Mouse (Mus musculus) stomach, embryonic 14.5 days (tissue): Measurements from ENCODE around the gene Xpa. TPM values are rescaled to one million over a fixed set of nuclear protein-coding genes. Genes with fewer than 3 reads are reported as not detected.

ENCODE experiments used
- ATAC-seq: fragments of 200-750 bp; cut with Nextera tagmentation; 2 replicates; pipeline ENCODE4 v1.8.0; 2017; ENCODE audit warnings: low read depth, moderate TSS enrichment; ENCODE audit not compliant: insufficient number of reproducible peaks, insufficient read depth, low FRiP score
- H3K27ac ChIP-seq: fragments of 300-500 bp; sonication (generic); 2 replicates; pipeline ENCODE4 v1.5.1; 2014; ENCODE audit warnings: mild to moderate bottlenecking, low read length, moderate library complexity, mixed read lengths
- H3K27me3 ChIP-seq: fragments of 300-500 bp; sonication (generic); 2 replicates; pipeline ENCODE4 v1.6.1; 2014; ENCODE audit warnings: low read length, control low read depth, mixed read lengths; ENCODE audit not compliant: control insufficient read depth, insufficient read depth
- H3K36me3 ChIP-seq: fragments of 300-500 bp; sonication (generic); 2 replicates; pipeline ENCODE4 v1.6.1; 2014; ENCODE audit warnings: mild to moderate bottlenecking, control low read depth, low read length, moderate library complexity, mixed read lengths; ENCODE audit not compliant: control insufficient read depth, insufficient read depth
- H3K4me1 ChIP-seq: fragments of 300-500 bp; sonication (generic); 2 replicates; pipeline ENCODE4 v1.6.1; 2014; ENCODE audit warnings: low read length, control low read depth, mixed read lengths; ENCODE audit not compliant: control insufficient read depth, insufficient read depth
- H3K4me2 ChIP-seq: fragments of 300-500 bp; sonication (generic); replicated peaks from 2 replicates; pipeline ENCODE4 v1.6.1; 2014; ENCODE audit warnings: low read depth, low read length, control low read depth
- H3K4me3 ChIP-seq: fragments of 300-500 bp; sonication (generic); 2 replicates; pipeline ENCODE4 v1.5.1; 2014; ENCODE audit warnings: low read depth, low read length, control low read depth
- H3K9ac ChIP-seq: fragments of 300-500 bp; sonication (generic); replicated peaks from 2 replicates; pipeline ENCODE4 v1.6.1; 2014; ENCODE audit warnings: low read depth, mild to moderate bottlenecking, control low read depth, low read length, moderate library complexity, mixed read lengths
- H3K9me3 ChIP-seq: fragments of 300-500 bp; sonication (generic); 2 replicates; pipeline ENCODE4 v1.6.1; 2016; ENCODE audit warnings: low read depth, low read length, control low read depth; ENCODE audit not compliant: control insufficient read depth
- WGBS: fragments of 180-500 bp; shearing (Covaris S2); extraction: QIAGEN DNeasy Blood & Tissue Kit; methylation state at CpG from one replicate; pipeline ENCODE4 v1.1.7; 2014; 5-methylcytosine and 5-hydroxymethylcytosine counted together
- polyA plus RNA-seq: library from polyadenylated mRNA; unstranded; fragments of >200 nt; fragmentation: Nextera tagmentation; extraction: Ambion mirVana; gene quantifications from 2 replicates; pipeline ENCODE4 v1.2.1, GENCODE M21; 2014

Gene Xpa
- polyA plus RNA-seq, 1 experiment from 2014 or later, result 24.5 TPM

DNA sequence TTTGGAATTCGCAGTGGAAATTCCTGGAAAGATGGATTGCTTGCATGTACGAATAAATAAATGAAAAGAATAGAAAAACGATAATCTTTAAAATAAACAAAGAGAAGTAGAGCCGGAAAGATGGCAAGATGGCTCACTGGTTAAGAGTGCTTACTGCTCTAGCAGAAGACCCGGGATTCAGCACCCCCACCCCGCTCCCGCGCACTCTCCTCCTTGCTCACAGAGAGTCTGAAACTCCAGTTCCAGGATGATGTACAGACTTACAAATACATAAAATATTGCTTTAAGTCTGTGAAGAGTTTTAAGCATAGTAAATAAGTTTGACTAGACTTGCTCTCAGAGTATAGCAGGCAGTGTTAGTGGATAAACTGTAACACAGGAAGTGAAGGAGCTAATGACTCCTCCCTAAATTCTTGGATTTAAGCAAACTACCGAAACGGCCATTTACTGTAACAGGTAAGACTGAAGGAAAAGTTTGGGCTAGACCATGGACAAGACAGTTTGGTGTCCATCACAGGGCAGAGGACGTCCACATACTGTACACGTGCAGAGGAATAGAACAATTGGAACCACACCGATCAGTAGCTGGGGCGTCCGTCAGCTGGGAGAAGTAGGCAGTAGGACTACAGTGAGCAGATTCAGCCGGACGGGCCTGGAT lies 58.4 kb downstream of the Xpa start:
- Histone ChIP-seq H3K9me3 (no peaks in the 10 kb centered on the region), H3K4me2 (peak overlapping the region; percentile 57), H3K9ac (peak overlapping the region; percentile 82), H3K27ac (peak overlapping the region; percentile 99), H3K4me3 (peak overlapping the region; percentile 79), H3K4me1 (peaks cover 18% of the 10 kb centered on the region), H3K36me3 (peaks cover 12% of the 10 kb centered on the region; the same call in 1 of the 2 replicates), H3K27me3 (no peaks in the 10 kb centered on the region)
- ATAC-seq, result peak; percentile 64
- WGBS, result 4% methylated on average over 17 of the region's 17 CpGs

GRCm38 (mm10) chr4:46131791-46132190 lies 64.3 kb downstream of the Xpa start:
- no peaks in the 10 kb centered on the region for H3K27me3 ChIP-seq
- WGBS, result 88% methylated on average over 6 of the region's 6 CpGs
- H3K4me1 ChIP-seq, result peaks cover 3% of the 10 kb centered on the region
- H3K9ac ChIP-seq, result no peak overlapping the region
- H3K4me2 ChIP-seq, result no peak overlapping the region
- H3K27ac ChIP-seq, result no peak overlapping the region
- H3K36me3 ChIP-seq, result peaks cover 51% of the 10 kb centered on the region
- no peak overlapping the region for H3K4me3 ChIP-seq
- H3K9me3 ChIP-seq, result no peaks in the 10 kb centered on the region
- no peak for ATAC-seq

- Histone ChIP-seq H3K4me2 (no peak overlapping the region), H3K4me1 (no peaks in the 10 kb centered on the region), H3K9ac (no peak overlapping the region), H3K36me3 (peaks cover 64% of the 10 kb centered on the region), H3K27ac (no peak overlapping the region), H3K4me3 (no peak overlapping the region), H3K27me3 (no peaks in the 10 kb centered on the region), H3K9me3 (no peaks in the 10 kb centered on the region)
- no peak for ATAC-seq
- 81% methylated on average over 3 of the region's 3 CpGs for WGBS
Measured at GRCm38 (mm10) chr4:46130221-46130620, 65.9 kb downstream of the Xpa start.

- Histone ChIP-seq H3K4me3 (no peak overlapping the region), H3K4me1 (no peaks in the 10 kb centered on the region), H3K9ac (no peak overlapping the region), H3K9me3 (no peaks in the 10 kb centered on the region), H3K27me3 (no peaks in the 10 kb centered on the region), H3K4me2 (no peak overlapping the region), H3K27ac (no peak overlapping the region), H3K36me3 (peaks cover 69% of the 10 kb centered on the region)
- ATAC-seq, result no peak
- WGBS, result 90% methylated on average over 8 of the region's 8 CpGs
Measured at GRCm38 (mm10) chr4:46129311-46130004, 66.7 kb downstream of the Xpa start.

- Histone ChIP-seq H3K36me3 (peaks cover 77% of the 10 kb centered on the region), H3K27ac (no peak overlapping the region), H3K27me3 (no peaks in the 10 kb centered on the region), H3K4me3 (no peak overlapping the region), H3K9me3 (no peaks in the 10 kb centered on the region), H3K4me2 (no peak overlapping the region), H3K9ac (no peak overlapping the region), H3K4me1 (no peaks in the 10 kb centered on the region)
- ATAC-seq, result no peak
- WGBS, result 43% methylated on average over 2 of the region's 2 CpGs
Measured at GRCm38 (mm10) chr4:46126541-46126940, 69.6 kb downstream of the Xpa start.

- Histone ChIP-seq H3K4me1 (no peaks in the 10 kb centered on the region), H3K27me3 (no peaks in the 10 kb centered on the region), H3K9ac (no peak overlapping the region), H3K4me2 (no peak overlapping the region), H3K27ac (no peak overlapping the region), H3K9me3 (no peaks in the 10 kb centered on the region), H3K4me3 (no peak overlapping the region), H3K36me3 (peaks cover 79% of the 10 kb centered on the region)
- 73% methylated on average over 6 of the region's 6 CpGs for WGBS
- no peak for ATAC-seq
Measured at GRCm38 (mm10) chr4:46123358-46123757, 72.8 kb downstream of the Xpa start.

DNA sequence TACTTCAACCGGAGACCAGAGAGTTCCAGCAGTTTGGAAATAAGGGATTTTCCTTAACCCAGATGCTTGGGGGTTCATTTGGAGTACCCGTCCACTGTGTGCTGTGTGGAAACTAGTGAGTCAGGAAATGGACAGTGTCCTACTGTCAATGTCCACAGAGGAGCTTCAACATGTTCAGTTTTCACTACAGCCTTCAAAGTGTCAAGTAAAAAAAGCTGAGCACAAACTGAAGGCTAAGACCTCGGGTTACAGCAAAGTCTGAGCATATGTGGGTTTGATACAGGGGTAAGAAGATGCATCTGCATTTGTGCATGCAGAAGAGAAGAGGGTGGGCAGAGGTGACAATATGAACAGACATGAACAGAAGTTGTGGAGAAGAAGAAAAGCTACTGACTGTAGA lies 75.3 kb downstream of the Xpa start:
- Histone ChIP-seq H3K4me2 (no peak overlapping the region), H3K4me1 (no peaks in the 10 kb centered on the region), H3K27ac (no peak overlapping the region), H3K4me3 (no peak overlapping the region), H3K9ac (no peak overlapping the region), H3K27me3 (no peaks in the 10 kb centered on the region), H3K9me3 (no peaks in the 10 kb centered on the region), H3K36me3 (peaks cover 87% of the 10 kb centered on the region)
- no peak for ATAC-seq
- 85% methylated on average over 3 of the region's 3 CpGs for WGBS

DNA sequence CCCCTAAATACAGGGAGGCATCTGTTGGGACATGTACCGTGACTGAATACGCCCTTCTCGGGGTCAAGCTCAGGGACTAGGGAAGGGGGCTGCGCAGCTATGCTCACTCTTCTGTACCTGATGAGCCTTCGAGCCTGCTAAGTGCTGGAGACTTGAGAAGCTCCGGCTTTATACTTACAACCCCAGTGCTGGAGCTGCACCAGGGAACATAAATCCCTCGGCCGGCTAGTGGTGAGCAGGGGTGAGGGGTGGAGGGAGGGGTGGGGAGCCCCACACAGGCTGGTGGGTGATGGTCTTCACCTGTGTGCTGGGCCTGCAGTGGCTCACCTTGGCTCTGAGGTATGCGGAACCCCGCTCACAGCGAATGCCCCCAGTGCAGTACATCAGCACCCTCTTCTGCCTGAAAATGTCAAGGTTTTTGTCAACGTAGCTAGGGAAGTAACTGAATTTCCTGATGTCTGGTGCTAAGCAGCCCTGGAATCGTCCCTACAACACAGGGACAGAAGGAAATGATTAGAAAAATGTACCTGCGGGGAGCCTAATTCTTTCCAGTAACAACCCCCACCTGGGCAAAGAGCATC lies 76.5 kb downstream of the Xpa start:
- Histone ChIP-seq H3K27ac (no peak overlapping the region), H3K9ac (no peak overlapping the region), H3K27me3 (no peaks in the 10 kb centered on the region), H3K4me3 (no peak overlapping the region), H3K4me1 (no peaks in the 10 kb centered on the region), H3K9me3 (no peaks in the 10 kb centered on the region), H3K36me3 (peaks cover 78% of the 10 kb centered on the region), H3K4me2 (no peak overlapping the region)
- ATAC-seq, result no peak
- 94% methylated on average over 14 of the region's 14 CpGs for WGBS
